ENCODE assay signal across 23 mouse cellular contexts in genomic region chrX:153118486-153118885, GRCm38 (mm10). TPM values are rescaled to one million over a fixed set of nuclear protein-coding genes. Genes with fewer than 3 reads are reported as not detected.
"Had no signal": no experiment of that assay in that cellular context is flagged by ENCODE, and none has a peak within 500 bp of the region (broad histone marks: within the 10 kb centered on the region; RNA-seq: fewer than 3 reads in every experiment).

Foxr2 (plus strand) TSS chrX:153118786.

- DNase-seq: liver, postnatal 0 days; lung, adult 2 months; lung, postnatal 14 days; lung, postnatal 36 days; right cerebral cortex, postnatal 14 days; right cerebral cortex, postnatal 4 days; spleen, adult 18-20 months; thymus, adult 18-20 months; thymus, postnatal 25 days; thymus, postnatal 4 days had no signal

- H3K27me3 ChIP-seq: lung, embryonic 15.5 days; midbrain, embryonic 13.5 days; midbrain, embryonic 15.5 days had no signal

- ATAC-seq: liver, postnatal 0 days; lung, postnatal 0 days; midbrain, embryonic 13.5 days; midbrain, embryonic 15.5 days had no signal

- H3K27ac ChIP-seq: lung, embryonic 15.5 days; macrophage; midbrain, embryonic 13.5 days; midbrain, embryonic 15.5 days; neural tube, embryonic 12.5 days had no signal

- H3K4me1 ChIP-seq: lung, embryonic 15.5 days; megakaryocyte, embryonic 14.5 days; midbrain, embryonic 13.5 days; midbrain, embryonic 15.5 days; neural tube, embryonic 12.5 days had no signal

- H3K9me3 ChIP-seq: lung, embryonic 15.5 days; megakaryocyte, embryonic 14.5 days; midbrain, embryonic 13.5 days; midbrain, embryonic 15.5 days; neural tube, embryonic 12.5 days had no signal

- H3K36me3 ChIP-seq: lung, embryonic 15.5 days; midbrain, embryonic 13.5 days; midbrain, embryonic 15.5 days; neural tube, embryonic 12.5 days had no signal

- H3K4me3 ChIP-seq: lung, embryonic 15.5 days; megakaryocyte, embryonic 14.5 days; midbrain, embryonic 13.5 days; midbrain, embryonic 15.5 days; neural tube, embryonic 12.5 days had no signal

- H3K9ac ChIP-seq: liver, postnatal 0 days; lung, embryonic 15.5 days; midbrain, embryonic 13.5 days; midbrain, embryonic 15.5 days; neural tube, embryonic 12.5 days had no signal

RNA-seq across cellular contexts. Expression of gene Foxr2, which starts in this region (rescaled TPM):
- total RNA-seq: megakaryocyte progenitor cell, adult 5-6 weeks; monocyte, adult 5-6 weeks; neutrophil, adult 5-6 weeks had no signal
- polyA plus RNA-seq: liver, postnatal 0 days; lung, adult 2 months; lung, embryonic 15.5 days; lung, postnatal 0 days; macrophage; small intestine, adult 2 months; stomach, embryonic 14.5 days; thymus, postnatal 0 days had no signal
